Mouse (Mus musculus) kidney, postnatal 0 days (tissue): ENCODE data around the gene Snx14. TPM values are rescaled to one million over a fixed set of nuclear protein-coding genes. Genes with fewer than 3 reads are reported as not detected.

Experiments used
- ATAC-seq: fragments of 200-750 bp; cut with Nextera tagmentation; replicated peaks from 2 replicates; pipeline ENCODE4 v1.8.0; 2017; ENCODE audit warnings: low read depth, moderate number of reproducible peaks, moderate TSS enrichment, moderate library complexity; ENCODE audit not compliant: low FRiP score
- DNase-seq: peaks from one replicate; pipeline ENCODE4 v3.0.0-alpha.2; 2016; ENCODE audit warnings: low spot score
- H3K27ac ChIP-seq: fragments of 300-500 bp; sonication (generic); 2 replicates; pipeline ENCODE4 v1.5.1; 2014; ENCODE audit warnings: mild to moderate bottlenecking
- H3K27me3 ChIP-seq: fragments of 300-500 bp; sonication (generic); 2 replicates; pipeline ENCODE4 v1.6.1; 2014; ENCODE audit warnings: low read length, mixed read lengths; ENCODE audit not compliant: insufficient read depth
- H3K36me3 ChIP-seq: fragments of 300-500 bp; sonication (generic); 2 replicates; pipeline ENCODE4 v1.6.1; 2014; ENCODE audit warnings: low read length, mixed read lengths; ENCODE audit not compliant: insufficient read depth
- H3K4me1 ChIP-seq: fragments of 300-500 bp; sonication (generic); replicated peaks from 2 replicates; pipeline ENCODE4 v1.6.1; 2014; ENCODE audit warnings: antibody characterized with exemption, low read length, mixed read lengths; ENCODE audit not compliant: insufficient read depth
- H3K4me2 ChIP-seq: fragments of 300-500 bp; sonication (generic); 2 replicates; pipeline ENCODE4 v1.6.1; 2014; ENCODE audit warnings: mild to moderate bottlenecking, low read length, moderate library complexity, mixed read lengths
- H3K4me3 ChIP-seq: fragments of 300-500 bp; sonication (generic); replicated peaks from 2 replicates; pipeline ENCODE4 v1.5.1; 2014; ENCODE audit warnings: low read depth, low read length
- H3K9ac ChIP-seq: fragments of 300-500 bp; sonication (generic); 2 replicates; pipeline ENCODE4 v1.6.1; 2014; ENCODE audit warnings: low read depth, low read length
- H3K9me3 ChIP-seq: fragments of 300-500 bp; sonication (generic); replicated peaks from 2 replicates; pipeline ENCODE4 v1.6.1; 2016; ENCODE audit warnings: low read length, inconsistent platforms, mixed read lengths
- CTCF ChIP-seq: IDR thresholded peaks from 2 replicates; pipeline ENCODE4 v1.5.1; 2016; ENCODE audit warnings: antibody characterized with exemption, low read depth, mild to moderate bottlenecking, moderate library complexity
- WGBS: fragments of 180-500 bp; shearing (Covaris S2); extraction: QIAGEN DNeasy Blood & Tissue Kit; methylation state at CpG from one replicate; pipeline ENCODE4 v1.1.7; 2014; 5-methylcytosine and 5-hydroxymethylcytosine counted together
- polyA plus RNA-seq: library from polyadenylated mRNA; unstranded; fragments of >200 nt; fragmentation: Nextera tagmentation; extraction: Ambion mirVana; gene quantifications from 2 replicates; pipeline ENCODE4 v1.2.1, GENCODE M21; 2015

Gene Snx14
- polyA plus RNA-seq, 1 experiment from 2014 or later, result 20.9 TPM

DNA sequence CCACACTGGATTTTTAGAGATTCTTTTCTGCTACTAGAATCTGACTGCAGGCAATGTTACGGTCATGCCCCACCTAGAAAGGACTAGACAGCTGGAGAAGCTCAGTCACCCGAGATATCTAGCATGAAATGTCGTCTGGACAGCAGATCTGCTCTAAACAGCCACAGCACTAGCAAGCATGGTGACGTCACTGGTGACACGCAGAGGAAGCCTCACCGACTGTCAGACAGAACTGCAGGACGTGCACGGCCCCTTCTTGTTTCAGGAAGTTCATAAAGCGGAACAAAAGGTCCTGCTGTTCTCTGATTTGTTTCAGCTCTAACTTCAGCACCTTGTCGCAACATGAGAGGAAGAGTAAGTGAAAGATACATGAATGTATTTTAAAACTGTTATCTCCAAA is 34.7 kb downstream of the Snx14 start:
- no peaks in the 10 kb centered on the region for H3K4me1 ChIP-seq
- no peak for ATAC-seq
- H3K9ac ChIP-seq, result no peak overlapping the region
- peak; percentile 14 for DNase-seq
- no peaks in the 10 kb centered on the region for H3K27me3 ChIP-seq
- TF ChIP-seq CTCF, result no peak
- no peaks in the 10 kb centered on the region for H3K9me3 ChIP-seq
- H3K36me3 ChIP-seq, result peaks cover 12% of the 10 kb centered on the region; the same call in 1 of the 2 replicates
- H3K4me2 ChIP-seq, result no peak overlapping the region
- H3K27ac ChIP-seq, result no peak overlapping the region
- no peak overlapping the region for H3K4me3 ChIP-seq
- 52% methylated on average over 10 of the region's 10 CpGs for WGBS

DNA sequence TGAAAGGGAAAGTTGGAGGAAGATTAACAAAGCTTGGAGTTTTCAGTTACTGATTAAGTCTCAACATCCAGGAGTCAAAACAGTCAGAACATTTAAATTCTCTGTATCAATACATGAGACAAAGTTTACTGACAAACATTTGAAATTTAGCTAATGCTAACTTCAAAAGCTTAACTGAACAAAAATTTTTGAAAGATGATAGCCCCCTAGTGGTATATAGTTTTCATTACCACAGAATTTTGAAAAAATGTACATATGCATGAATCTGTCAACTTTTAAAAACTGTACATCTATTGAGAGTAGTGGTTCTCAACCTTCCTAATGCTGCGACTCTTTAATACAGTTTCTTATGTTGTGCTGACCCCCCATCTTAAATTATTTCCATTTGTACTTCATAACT is 40.3 kb downstream of the Snx14 start:
- no peak overlapping the region for H3K27ac ChIP-seq
- no peaks in the 10 kb centered on the region for H3K4me1 ChIP-seq
- no peaks in the 10 kb centered on the region for H3K9me3 ChIP-seq
- TF ChIP-seq CTCF, result peak; percentile 57
- H3K27me3 ChIP-seq, result no peaks in the 10 kb centered on the region
- no peak overlapping the region for H3K4me3 ChIP-seq
- no peak overlapping the region for H3K9ac ChIP-seq
- no peak overlapping the region for H3K4me2 ChIP-seq
- 88% methylated on average over 1 of the region's 1 CpGs for WGBS
- DNase-seq, result peak; percentile 40
- no peak for ATAC-seq
- peaks cover 13% of the 10 kb centered on the region for H3K36me3 ChIP-seq

DNA sequence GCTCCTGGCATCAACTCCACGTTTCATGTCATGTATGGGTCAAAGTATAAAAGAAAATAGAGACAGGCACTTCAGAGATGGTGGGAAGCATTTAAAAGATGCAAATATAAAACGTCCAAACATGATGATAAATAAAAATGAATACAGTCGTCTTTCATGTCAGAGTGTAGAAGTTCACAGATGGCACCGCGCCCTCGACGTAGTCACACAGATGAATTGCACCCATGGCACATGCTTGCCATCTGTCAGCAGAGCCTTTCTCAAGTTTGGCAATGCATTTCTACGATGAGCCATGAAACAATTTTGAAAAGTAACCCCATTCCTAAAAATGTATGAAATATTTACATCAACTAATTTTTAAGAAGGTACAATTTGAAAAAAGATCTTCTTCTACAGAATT is 43.9 kb downstream of the Snx14 start:
- H3K4me1 ChIP-seq, result no peaks in the 10 kb centered on the region
- peaks cover 15% of the 10 kb centered on the region for H3K36me3 ChIP-seq
- no peak overlapping the region for H3K27ac ChIP-seq
- no peak for ATAC-seq
- no peaks in the 10 kb centered on the region for H3K9me3 ChIP-seq
- no peak overlapping the region for H3K9ac ChIP-seq
- DNase-seq, result no peak
- no peak for TF ChIP-seq CTCF
- WGBS, result 85% methylated on average over 8 of the region's 8 CpGs
- H3K4me3 ChIP-seq, result no peak overlapping the region
- H3K4me2 ChIP-seq, result no peak overlapping the region
- H3K27me3 ChIP-seq, result no peaks in the 10 kb centered on the region

DNA sequence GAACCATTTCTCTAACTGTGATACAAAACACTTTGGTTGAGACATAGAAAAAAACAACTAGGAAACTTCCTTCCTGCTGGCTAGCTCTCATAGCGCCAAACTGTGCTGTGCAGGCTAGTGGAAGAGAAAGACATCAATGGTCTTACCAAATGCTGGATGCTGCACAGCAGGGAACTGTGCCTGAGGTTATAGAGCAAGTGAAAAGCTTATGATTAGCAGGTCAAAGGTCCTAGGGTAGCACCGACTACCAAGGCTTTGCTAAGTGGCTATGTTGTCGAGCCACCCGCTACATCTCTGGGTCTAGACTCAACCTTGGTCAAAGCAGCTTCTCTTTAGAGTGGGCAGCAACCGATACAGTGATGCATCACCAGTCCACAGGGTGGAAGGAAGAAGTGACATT is 49.9 kb downstream of the Snx14 start:
- Histone ChIP-seq H3K4me2 (no peak overlapping the region), H3K9ac (no peak overlapping the region)
- TF ChIP-seq CTCF, result no peak

DNA sequence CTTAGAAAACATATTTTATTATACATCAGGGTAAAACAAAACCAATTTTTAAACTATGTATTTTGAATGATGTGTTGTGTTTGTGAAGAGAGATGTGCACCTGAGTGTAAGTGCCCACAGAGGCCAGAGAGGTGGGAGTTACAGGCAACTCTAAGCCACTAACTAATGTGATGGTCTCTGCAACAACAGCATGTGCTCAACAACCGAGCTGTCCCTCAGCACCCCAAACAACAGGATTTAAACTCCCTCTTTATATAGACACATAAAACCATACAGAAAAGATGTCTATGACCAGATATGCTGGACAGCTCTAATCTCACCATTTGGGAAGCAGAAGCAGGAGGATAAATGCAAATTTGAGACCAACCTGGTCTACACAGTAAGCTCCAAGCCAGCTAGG is 58.2 kb downstream of the Snx14 start:
- WGBS, result 84% methylated on average over 1 of the region's 1 CpGs
- no peak overlapping the region for H3K27ac ChIP-seq
- DNase-seq (no peak), ATAC-seq (no peak)
- no peak for TF ChIP-seq CTCF
- H3K9me3 ChIP-seq, result no peaks in the 10 kb centered on the region
- H3K4me1 ChIP-seq, result no peaks in the 10 kb centered on the region
- peaks cover 20% of the 10 kb centered on the region for H3K36me3 ChIP-seq
- no peak overlapping the region for H3K4me2 ChIP-seq
- H3K27me3 ChIP-seq, result no peaks in the 10 kb centered on the region
- H3K4me3 ChIP-seq, result no peak overlapping the region
- H3K9ac ChIP-seq, result no peak overlapping the region

More for the DNA sequence above, 49.9 kb downstream of the Snx14 start:
- ATAC-seq (no peak), DNase-seq (no peak)
- 91% methylated on average over 5 of the region's 5 CpGs for whole genome bisulfite sequencing
- H3K27me3 ChIP-seq, result no peaks in the 10 kb centered on the region
- H3K9me3 ChIP-seq, result no peaks in the 10 kb centered on the region
- peaks cover 14% of the 10 kb centered on the region for H3K36me3 ChIP-seq
- no peak overlapping the region for H3K27ac ChIP-seq
- H3K4me1 ChIP-seq, result no peaks in the 10 kb centered on the region
- H3K4me3 ChIP-seq, result no peak overlapping the region

DNA sequence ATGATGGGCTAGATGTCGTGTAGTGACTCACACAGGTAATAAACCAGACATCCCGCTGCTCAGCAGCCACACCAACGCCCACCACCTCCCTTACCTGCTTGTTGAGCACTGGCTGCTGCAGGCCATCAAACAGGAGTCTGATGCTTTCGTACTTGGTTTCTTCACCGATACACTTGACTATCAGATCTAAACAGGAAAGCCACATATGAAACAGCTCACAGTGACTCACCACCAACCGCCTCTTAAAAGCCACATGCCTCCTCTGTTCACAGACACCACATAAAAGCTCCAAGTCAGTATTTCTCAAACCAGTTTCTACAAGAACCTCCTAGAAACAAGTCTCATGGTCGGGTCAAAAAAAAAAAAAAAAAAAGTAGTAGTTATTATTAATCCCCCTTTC is 58.7 kb downstream of the Snx14 start:
- WGBS, result 71% methylated on average over 7 of the region's 7 CpGs
- H3K27ac ChIP-seq, result no peak overlapping the region

DNA sequence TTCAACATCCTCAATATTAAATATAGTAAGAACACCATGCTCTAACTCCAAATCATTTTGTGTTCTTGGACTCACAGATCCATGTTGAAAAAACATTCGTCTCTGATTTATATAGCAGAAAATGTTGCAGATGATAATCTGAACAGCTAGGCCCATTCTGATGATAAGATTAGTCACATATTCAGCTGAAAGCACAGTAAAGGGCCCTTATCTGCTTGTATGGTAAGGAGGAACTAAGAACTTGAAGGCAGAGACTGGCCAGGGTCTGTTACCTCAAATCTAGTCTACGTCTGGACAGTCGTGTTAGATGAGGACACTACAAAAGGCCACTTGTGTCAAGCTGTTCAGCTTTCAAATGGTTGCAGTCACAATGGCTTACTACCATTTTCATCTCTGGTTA is 59.7 kb downstream of the Snx14 start:
- Histone ChIP-seq H3K27ac (no peak overlapping the region), H3K36me3 (peaks cover 20% of the 10 kb centered on the region), H3K4me2 (no peak overlapping the region), H3K27me3 (no peaks in the 10 kb centered on the region), H3K9me3 (no peaks in the 10 kb centered on the region), H3K4me3 (no peak overlapping the region), H3K9ac (no peak overlapping the region), H3K4me1 (no peaks in the 10 kb centered on the region)
- no peak for DNase-seq
- no peak for ATAC-seq
- WGBS, result 78% methylated on average over 3 of the region's 3 CpGs
- no peak for TF ChIP-seq CTCF

More for the DNA sequence above, 58.7 kb downstream of the Snx14 start:
- TF ChIP-seq CTCF, result no peak
- DNase-seq, result no peak
- Histone ChIP-seq H3K9ac (no peak overlapping the region), H3K36me3 (peaks cover 20% of the 10 kb centered on the region), H3K27me3 (no peaks in the 10 kb centered on the region), H3K4me2 (no peak overlapping the region), H3K9me3 (no peaks in the 10 kb centered on the region), H3K4me3 (no peak overlapping the region), H3K4me1 (no peaks in the 10 kb centered on the region)
- no peak for ATAC-seq
